Mouse (Mus musculus) ES-E14 (cell line): ENCODE data around the gene Tmem132c. TPM values are rescaled to one million over a fixed set of nuclear protein-coding genes. Genes with fewer than 3 reads are reported as not detected.

ENCODE experiments used
- DNase-seq: peaks from one replicate; pipeline ENCODE4 v3.0.0-alpha.2; 2013; ENCODE audit warnings: low read depth, low spot score
- H3K27ac ChIP-seq: 2 replicates; pipeline ENCODE4 v1.5.1; 2012; ENCODE audit warnings: low read depth, mild to moderate bottlenecking, low read length, moderate library complexity, mixed read lengths; ENCODE audit not compliant: poor library complexity, insufficient read depth, severe bottlenecking
- H3K36me3 ChIP-seq: 2 replicates; pipeline ENCODE4 v1.6.1; 2012; ENCODE audit warnings: mild to moderate bottlenecking, low read length, moderate library complexity, mixed read lengths; ENCODE audit not compliant: control insufficient read depth, poor library complexity, insufficient read depth, severe bottlenecking
- H3K4me1 ChIP-seq, 2 experiments: fragments of 150-350 bp in 1 of 2; sonication (generic) in 1 of 2; 2 replicates each; pipeline ENCODE4 v1.6.1; 2012; ENCODE audit warnings: low read length in 2 of 2, mild to moderate bottlenecking in 1 of 2, mixed read lengths in 1 of 2; ENCODE audit not compliant: control insufficient read depth in 2 of 2, insufficient read depth in 2 of 2, poor library complexity in 1 of 2
- H3K4me3 ChIP-seq, 2 experiments: fragments of 150-350 bp in 1 of 2; sonication (generic) in 1 of 2; 2 replicates each; pipeline ENCODE4 v1.5.1; 2012; ENCODE audit warnings: low read length in 2 of 2, low read depth in 1 of 2, mild to moderate bottlenecking in 1 of 2, mixed read lengths in 1 of 2; ENCODE audit not compliant: insufficient read depth in 1 of 2, poor library complexity in 1 of 2, severe bottlenecking in 1 of 2
- H3K9ac ChIP-seq: 2 replicates; pipeline ENCODE4 v1.6.1; 2012; ENCODE audit warnings: low read depth, mild to moderate bottlenecking, low read length, mixed read lengths; ENCODE audit not compliant: poor library complexity, insufficient read depth, severe bottlenecking
- H3K9me3 ChIP-seq: fragments of 150-350 bp; sonication (generic); 2 replicates; pipeline ENCODE4 v1.6.1; 2012; ENCODE audit warnings: low read depth, mild to moderate bottlenecking, low read length; ENCODE audit not compliant: control insufficient read depth, insufficient read depth
- CHD2 ChIP-seq: IDR thresholded peaks from 2 replicates; pipeline ENCODE4 v1.6.1; 2014; ENCODE audit warnings: mild to moderate bottlenecking, low read depth, low read length, inconsistent platforms
- HCFC1 ChIP-seq: IDR thresholded peaks from 2 replicates; pipeline ENCODE4 v1.6.1; 2012; ENCODE audit warnings: low read length, inconsistent platforms, borderline replicate concordance; ENCODE audit not compliant: insufficient read depth
- MAFK ChIP-seq: IDR thresholded peaks from 2 replicates; pipeline ENCODE4 v1.6.1; 2014; ENCODE audit warnings: mild to moderate bottlenecking, low read depth, low read length, inconsistent platforms; ENCODE audit not compliant: insufficient read depth
- ZC3H11A ChIP-seq: IDR thresholded peaks from 2 replicates; pipeline ENCODE4 v1.6.1; 2012; ENCODE audit warnings: low read depth, mild to moderate bottlenecking, inconsistent platforms, low read length, borderline replicate concordance
- ZNF384 ChIP-seq: IDR thresholded peaks from 2 replicates; pipeline ENCODE4 v1.6.1; 2012; ENCODE audit warnings: low read depth, low read length, inconsistent platforms
- in situ Hi-C, 2 experiments: fragments of 600-800 bp; cut with MboI; formaldehyde crosslinking; loops; one replicate each; pipeline ENCODE4 v1.15.1; 2025; ENCODE audit warnings: low sequenced_read_pairs in 2 of 2, inconsistent platforms in 1 of 2; ENCODE audit not compliant: unreplicated experiment in 2 of 2
- total RNA-seq: library from RNA; depleted of rRNA; stranded (reverse); fragments of 300-350 nt; gene quantifications from 2 replicates; pipeline ENCODE4 v1.2.3, GENCODE M21; 2012

The Tmem132c gene
- total RNA-seq, 1 experiment = 0.71 TPM

GRCm38 (mm10) chr5:127391187-127391586, 149.6 kb downstream of the Tmem132c start:
- in situ Hi-C loops = no loop called here
- Histone ChIP-seq H3K36me3 (no peaks in the 10 kb centered on the region), H3K9ac (no peak overlapping the region), H3K9me3 (no peaks in the 10 kb centered on the region), H3K4me3 (no peak overlapping the region), H3K27ac (no peak overlapping the region), H3K4me1 (no peaks in the 10 kb centered on the region)
- no peak for TF ChIP-seq HCFC1
- no peak for TF ChIP-seq ZNF384
- TF ChIP-seq MAFK = no peak
- no peak for TF ChIP-seq CHD2
- no peak for TF ChIP-seq ZC3H11A
- no peak for DNase-seq

GRCm38 (mm10) chr5:127396889-127397288, 155.3 kb downstream of the Tmem132c start:
- TF ChIP-seq HCFC1 (no peak), CHD2 (peak; percentile 44; the same call in 1 of the 2 replicates)
- DNase-seq = no peak
- in situ Hi-C loops = no loop called here

DNA sequence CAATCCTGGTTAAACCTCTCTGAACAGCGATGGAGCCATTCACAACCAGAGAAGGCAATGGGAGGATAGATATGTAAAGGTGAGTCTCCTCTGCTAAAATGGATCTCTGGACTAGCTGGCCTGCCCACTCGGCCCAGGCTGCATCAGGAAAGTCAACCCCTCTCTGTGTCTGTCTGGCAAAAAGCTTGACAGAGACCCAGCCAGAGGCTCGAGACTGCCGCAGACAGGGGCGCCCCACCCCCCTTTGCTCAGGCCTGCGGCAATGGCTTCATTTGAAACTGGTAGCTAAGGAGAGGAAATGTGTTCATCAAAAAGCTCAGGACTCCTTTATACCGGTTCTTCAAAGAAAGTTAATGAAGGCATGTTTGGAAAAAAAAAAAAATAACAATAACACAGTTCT, 156.4 kb downstream of the Tmem132c start:
- TF ChIP-seq MAFK (no peak), ZC3H11A (no peak), CHD2 (no peak), HCFC1 (no peak), ZNF384 (no peak)
- no peak for DNase-seq
- no peaks in the 10 kb centered on the region for H3K4me1 ChIP-seq
- H3K9ac ChIP-seq = no peak overlapping the region
- 0 out of 2 replicates have a peak overlapping the region, but pooled peaks have one; percentile 22 for H3K27ac ChIP-seq
- no peaks in the 10 kb centered on the region for H3K36me3 ChIP-seq
- no peak overlapping the region for H3K4me3 ChIP-seq
- no peaks in the 10 kb centered on the region for H3K9me3 ChIP-seq
- in situ Hi-C loops = no loop called here

More at GRCm38 (mm10) chr5:127396889-127397288, 155.3 kb downstream of the Tmem132c start:
- H3K9ac ChIP-seq = no peak overlapping the region
- H3K36me3 ChIP-seq = no peaks in the 10 kb centered on the region
- no peak overlapping the region for H3K27ac ChIP-seq
- H3K4me3 ChIP-seq = no peak overlapping the region
- no peaks in the 10 kb centered on the region for H3K9me3 ChIP-seq
- H3K4me1 ChIP-seq = no peaks in the 10 kb centered on the region

GRCm38 (mm10) chr5:127405391-127406000, 163.9 kb downstream of the Tmem132c start:
- Histone ChIP-seq H3K36me3 (no peaks in the 10 kb centered on the region), H3K4me1 (peaks cover 0 to 2% of the 10 kb centered on the region in 2 experiments; a peak in 1 of 4 replicates), H3K9me3 (no peaks in the 10 kb centered on the region), H3K9ac (no peak overlapping the region), H3K27ac (no peak overlapping the region), H3K4me3 (no peak overlapping the region)
- no peak for TF ChIP-seq ZC3H11A
- TF ChIP-seq HCFC1 = no peak
- TF ChIP-seq MAFK = no peak
- no peak for TF ChIP-seq CHD2
- TF ChIP-seq ZNF384 = no peak
- in situ Hi-C loops = no loop called here
- DNase-seq = no peak
